Mouse (Mus musculus): ENCODE measurements around the gene Akap5. TPM values are rescaled to one million over a fixed set of nuclear protein-coding genes. Genes with fewer than 3 reads are reported as not detected.

Gene Akap5
- polyA plus RNA-seq, 1 experiment from 2014 or later, result 1.1 TPM

DNA sequence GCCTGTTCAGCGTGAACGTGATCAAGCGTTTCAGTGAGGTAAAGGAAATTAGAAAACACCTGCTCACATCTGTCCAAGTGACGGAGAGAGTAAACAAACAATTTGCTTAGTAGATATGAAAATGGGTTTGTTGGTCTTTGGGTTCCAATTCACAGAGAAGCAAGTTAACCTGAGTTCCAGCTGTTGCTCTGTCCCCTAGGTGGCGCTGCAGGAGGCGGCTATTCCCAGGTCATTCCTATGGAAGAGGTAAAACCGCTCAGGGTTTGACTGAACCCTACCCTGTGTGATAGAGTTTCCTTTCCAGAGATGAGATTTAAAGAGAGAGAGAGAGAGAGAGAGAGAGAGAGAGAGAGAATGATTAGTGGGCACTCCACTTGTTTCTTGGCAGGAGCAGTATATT lies 31.5 kb upstream of the Akap5 start:
- Histone ChIP-seq H3K27me3 (no peaks in the 10 kb centered on the region), H3K4me2 (no peak overlapping the region), H3K36me3 (peaks cover 87% of the 10 kb centered on the region), H3K27ac (no peak overlapping the region), H3K9me3 (no peaks in the 10 kb centered on the region), H3K4me1 (no peaks in the 10 kb centered on the region), H3K4me3 (no peak overlapping the region), H3K9ac (no peak overlapping the region)
- no peak for ATAC-seq (ENCODE audit: insufficient number of reproducible peaks, insufficient read depth, low FRiP score, low TSS enrichment, low read depth)
- WGBS, result 58% methylated on average over 7 of the region's 7 CpGs

DNA sequence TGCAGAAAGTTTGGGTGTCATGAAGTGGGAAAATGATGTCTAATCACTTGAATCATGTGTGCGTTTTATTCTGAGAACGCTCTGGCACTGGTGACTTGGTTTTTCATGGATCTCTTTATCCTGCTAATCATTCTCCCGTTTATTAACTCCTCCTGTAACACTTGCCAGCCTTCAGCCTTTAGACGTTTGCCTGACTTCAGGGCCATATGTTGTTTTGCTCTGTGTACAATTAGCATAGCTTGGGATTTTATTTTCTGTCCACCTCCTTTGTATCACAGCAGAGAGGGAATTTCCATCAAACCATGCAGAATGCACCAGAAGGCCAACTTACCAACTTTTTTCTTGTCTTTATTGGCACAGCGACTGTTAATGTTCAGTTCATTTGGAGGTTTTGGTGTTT lies 26.9 kb upstream of the Akap5 start:
- H3K9ac ChIP-seq, result no peak overlapping the region
- no peak overlapping the region for H3K4me2 ChIP-seq
- 80% methylated on average over 5 of the region's 5 CpGs for WGBS
- H3K4me3 ChIP-seq, result no peak overlapping the region
- no peak overlapping the region for H3K27ac ChIP-seq
- no peaks in the 10 kb centered on the region for H3K9me3 ChIP-seq
- no peaks in the 10 kb centered on the region for H3K27me3 ChIP-seq
- H3K36me3 ChIP-seq, result peaks cover 77% of the 10 kb centered on the region
- no peak for ATAC-seq (ENCODE audit: insufficient number of reproducible peaks, insufficient read depth, low FRiP score, low TSS enrichment, low read depth)
- peaks cover 3% of the 10 kb centered on the region; the same call in 1 of the 2 replicates for H3K4me1 ChIP-seq

DNA sequence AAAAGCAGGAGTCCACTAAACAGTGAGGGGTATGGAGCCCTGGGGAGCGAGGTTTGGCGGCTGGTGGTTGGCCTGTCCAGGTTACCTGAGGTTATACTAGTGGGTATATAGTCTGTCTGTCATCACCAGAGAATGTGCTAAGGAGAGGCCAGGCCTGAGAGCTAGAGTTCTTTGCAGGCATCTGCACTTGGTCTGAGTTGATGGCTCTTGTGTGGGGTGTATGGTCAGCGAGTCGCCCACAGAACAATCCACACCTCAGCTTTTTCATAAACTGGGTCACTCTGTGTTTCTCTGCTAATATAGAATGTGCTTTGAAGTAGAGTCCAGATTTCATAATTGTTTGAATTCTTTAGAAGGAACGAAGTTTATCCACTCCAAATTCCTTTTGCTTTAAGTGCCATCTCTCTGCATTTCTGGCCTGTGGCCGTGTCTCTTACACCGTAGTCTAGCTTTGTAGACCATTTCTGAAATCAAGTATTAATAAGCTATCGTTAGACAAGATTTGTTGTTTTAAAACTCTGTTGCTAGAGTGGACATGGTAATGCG lies 25.3 kb upstream of the Akap5 start:
- Histone ChIP-seq H3K4me1 (peaks cover 3% of the 10 kb centered on the region; the same call in 1 of the 2 replicates), H3K4me2 (no peak overlapping the region), H3K9ac (no peak overlapping the region), H3K9me3 (no peaks in the 10 kb centered on the region), H3K27ac (no peak overlapping the region), H3K4me3 (no peak overlapping the region), H3K36me3 (peaks cover 76% of the 10 kb centered on the region), H3K27me3 (no peaks in the 10 kb centered on the region)
- WGBS, result 94% methylated on average over 9 of the region's 9 CpGs
- no peak for ATAC-seq (ENCODE audit: insufficient number of reproducible peaks, insufficient read depth, low FRiP score, low TSS enrichment, low read depth)

DNA sequence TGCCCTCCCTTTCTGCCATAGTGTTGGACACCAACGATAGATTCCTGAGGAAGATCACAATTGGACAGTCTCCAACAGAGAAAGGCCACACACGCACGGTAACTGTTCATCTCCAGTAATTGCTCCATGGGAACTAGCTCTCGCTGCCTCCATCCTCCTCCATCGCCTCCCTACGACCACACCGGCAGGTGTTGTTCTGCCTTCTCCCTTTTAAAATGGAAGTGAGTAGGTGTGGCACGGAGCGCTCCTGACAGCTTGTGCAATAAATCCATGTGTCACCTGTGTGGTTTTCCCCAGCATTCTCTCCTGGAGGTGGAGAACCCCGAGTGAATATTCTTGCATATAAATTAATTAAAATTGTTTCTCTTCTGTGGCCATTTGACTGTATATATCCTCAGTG lies 24.3 kb upstream of the Akap5 start:
- WGBS, result 95% methylated on average over 10 of the region's 10 CpGs
- no peak overlapping the region for H3K4me2 ChIP-seq
- H3K9me3 ChIP-seq, result no peaks in the 10 kb centered on the region
- H3K27me3 ChIP-seq, result no peaks in the 10 kb centered on the region
- H3K9ac ChIP-seq, result no peak overlapping the region
- H3K27ac ChIP-seq, result no peak overlapping the region
- no peak for ATAC-seq (ENCODE audit: insufficient number of reproducible peaks, insufficient read depth, low FRiP score, low TSS enrichment, low read depth)
- no peak overlapping the region for H3K4me3 ChIP-seq
- peaks cover 72% of the 10 kb centered on the region for H3K36me3 ChIP-seq
- H3K4me1 ChIP-seq, result peaks cover 7% of the 10 kb centered on the region; the same call in 1 of the 2 replicates

DNA sequence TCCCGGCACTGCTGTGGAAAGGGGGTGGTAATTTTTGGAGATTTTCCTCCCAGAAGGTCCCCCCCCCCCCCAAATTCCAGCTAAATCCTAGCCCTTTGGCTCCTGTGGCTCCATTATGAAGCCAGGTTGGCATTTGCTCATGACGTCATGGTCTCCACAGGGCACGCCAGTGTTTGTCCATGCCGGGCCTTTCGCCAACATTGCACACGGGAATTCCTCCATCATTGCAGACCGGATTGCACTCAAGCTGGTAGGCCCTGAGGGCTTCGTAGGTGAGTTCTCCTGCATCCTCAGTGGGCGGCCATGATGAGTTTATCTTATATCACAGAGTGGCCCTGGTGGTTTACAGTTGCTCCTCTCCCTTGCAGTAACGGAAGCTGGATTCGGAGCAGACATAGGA lies 21.2 kb upstream of the Akap5 start:
- peaks cover 65% of the 10 kb centered on the region for H3K36me3 ChIP-seq
- no peak overlapping the region for H3K9ac ChIP-seq
- H3K4me2 ChIP-seq, result no peak overlapping the region
- H3K4me3 ChIP-seq, result no peak overlapping the region
- no peaks in the 10 kb centered on the region for H3K27me3 ChIP-seq
- ATAC-seq (ENCODE audit: insufficient number of reproducible peaks, insufficient read depth, low FRiP score, low TSS enrichment, low read depth), result no peak
- no peaks in the 10 kb centered on the region for H3K9me3 ChIP-seq
- WGBS, result 90% methylated on average over 11 of the region's 11 CpGs
- H3K27ac ChIP-seq, result peak overlapping the region; percentile 48
- H3K4me1 ChIP-seq, result peaks cover 12% of the 10 kb centered on the region

DNA sequence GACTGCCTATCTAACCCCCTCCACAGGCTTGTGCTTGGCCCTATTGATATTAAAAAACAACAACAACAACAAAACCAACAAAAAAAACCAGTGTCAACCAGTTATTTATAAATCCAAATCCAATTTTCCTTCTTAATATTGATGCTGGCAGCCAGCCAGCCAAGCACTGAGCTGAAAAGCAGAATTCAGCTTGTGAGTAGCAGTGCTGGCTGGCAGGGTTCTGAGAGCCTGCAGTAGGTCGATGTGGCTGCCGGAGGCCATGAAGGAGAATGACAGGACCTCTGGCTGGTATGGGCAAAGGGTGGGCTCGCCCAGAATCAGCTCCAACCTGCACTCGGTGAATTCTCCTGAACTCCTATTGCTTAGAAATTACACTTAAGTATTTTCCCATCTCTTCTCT lies 20.5 kb upstream of the Akap5 start:
- WGBS, result 68% methylated on average over 4 of the region's 4 CpGs
- H3K27ac ChIP-seq, result peak overlapping the region; percentile 48; the same call in 1 of the 2 replicates
- no peak overlapping the region for H3K4me2 ChIP-seq
- peaks cover 58% of the 10 kb centered on the region for H3K36me3 ChIP-seq
- H3K4me1 ChIP-seq, result peaks cover 12% of the 10 kb centered on the region
- H3K9me3 ChIP-seq, result no peaks in the 10 kb centered on the region
- no peak for ATAC-seq (ENCODE audit: insufficient number of reproducible peaks, insufficient read depth, low FRiP score, low TSS enrichment, low read depth)
- H3K4me3 ChIP-seq, result no peak overlapping the region
- no peaks in the 10 kb centered on the region for H3K27me3 ChIP-seq
- no peak overlapping the region for H3K9ac ChIP-seq

DNA sequence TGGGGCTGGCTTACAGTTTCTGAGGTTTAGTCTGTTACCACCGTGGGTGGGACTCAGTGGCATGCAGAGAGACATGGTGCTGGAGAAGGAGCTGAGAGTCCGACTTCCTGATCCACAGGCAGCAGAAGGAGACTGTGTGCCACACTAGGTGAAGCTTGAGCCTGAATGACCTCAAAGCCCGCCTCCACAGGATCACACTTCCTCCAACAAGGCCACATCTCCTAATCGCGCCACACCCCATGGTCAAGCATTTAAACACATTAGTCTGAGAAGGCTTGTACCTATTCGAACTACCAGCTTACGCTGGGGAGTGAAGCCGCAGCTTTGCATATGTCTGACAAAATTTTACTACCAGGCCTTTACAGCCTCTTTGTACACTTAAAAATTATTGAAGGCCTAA lies 19.6 kb upstream of the Akap5 start:
- Histone ChIP-seq H3K27ac (0 out of 2 replicates have a peak overlapping the region, but pooled peaks have one; percentile 1), H3K4me1 (peaks cover 12% of the 10 kb centered on the region), H3K4me3 (no peak overlapping the region), H3K9ac (no peak overlapping the region), H3K9me3 (no peaks in the 10 kb centered on the region), H3K27me3 (no peaks in the 10 kb centered on the region), H3K36me3 (peaks cover 55% of the 10 kb centered on the region), H3K4me2 (no peak overlapping the region)
- ATAC-seq (ENCODE audit: insufficient number of reproducible peaks, insufficient read depth, low FRiP score, low TSS enrichment, low read depth), result no peak
- 88% methylated on average over 8 of the region's 8 CpGs for WGBS

DNA sequence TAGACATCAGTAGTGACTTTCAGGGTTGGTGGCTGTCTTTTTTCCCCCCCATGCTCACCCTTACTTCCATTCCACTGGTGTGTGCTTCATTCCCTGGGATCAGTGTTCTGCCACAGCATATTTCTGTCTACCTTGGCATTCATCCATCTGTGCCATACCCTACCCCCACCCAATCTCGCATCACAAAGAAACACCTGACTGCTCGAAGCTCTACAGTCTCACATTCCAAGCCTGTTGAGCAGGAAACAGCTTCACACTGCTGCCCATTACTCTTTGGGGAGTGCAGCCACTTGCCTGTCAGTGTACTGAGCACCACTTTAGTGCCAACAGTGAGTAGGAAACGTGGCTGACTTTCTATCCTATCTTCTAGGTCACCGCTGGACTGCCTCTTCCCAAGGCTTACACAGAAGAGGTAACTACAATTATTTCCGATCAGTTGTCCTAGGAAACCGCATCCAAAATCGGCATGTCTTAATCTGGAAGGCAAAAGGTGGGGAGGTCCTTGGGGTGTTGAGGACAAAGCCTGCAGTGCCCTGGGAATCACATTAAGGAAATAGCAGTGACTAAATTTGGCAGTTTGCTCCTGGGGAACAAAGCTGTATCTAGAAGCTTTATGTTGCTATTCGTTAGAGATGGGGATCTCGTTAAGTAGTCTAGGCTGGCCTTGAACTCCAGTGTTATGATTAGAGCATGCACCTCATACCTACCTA lies 17.7 kb upstream of the Akap5 start:
- Histone ChIP-seq H3K4me2 (no peak overlapping the region), H3K27me3 (no peaks in the 10 kb centered on the region), H3K27ac (no peak overlapping the region), H3K4me3 (no peak overlapping the region), H3K9ac (no peak overlapping the region), H3K9me3 (no peaks in the 10 kb centered on the region), H3K36me3 (peaks cover 54% of the 10 kb centered on the region), H3K4me1 (peaks cover 12% of the 10 kb centered on the region)
- 80% methylated on average over 9 of the region's 9 CpGs for WGBS
- ATAC-seq (ENCODE audit: insufficient number of reproducible peaks, insufficient read depth, low FRiP score, low TSS enrichment, low read depth), result peak; percentile 56; the same call in 1 of the 2 replicates

DNA sequence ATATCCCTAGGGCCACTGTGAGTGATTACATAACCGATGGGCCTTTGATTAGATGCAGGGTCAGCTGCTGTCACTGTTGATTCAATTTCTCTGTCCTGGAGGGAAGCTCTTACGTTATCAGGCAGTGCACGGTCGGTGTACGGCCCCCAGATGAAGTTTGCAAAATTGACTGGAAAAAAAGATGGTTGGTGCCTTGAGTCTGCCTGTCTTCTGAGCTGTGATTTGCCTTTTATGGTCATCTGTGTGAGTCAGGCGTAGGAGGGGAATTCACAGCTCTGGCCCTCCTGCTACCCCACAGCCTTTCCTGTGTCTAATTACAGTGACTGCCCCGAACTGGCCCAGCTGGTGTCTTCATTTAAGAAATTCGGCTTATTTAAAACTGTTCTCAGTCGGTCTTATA lies 16.7 kb upstream of the Akap5 start:
- no peak overlapping the region for H3K27ac ChIP-seq
- H3K9me3 ChIP-seq, result no peaks in the 10 kb centered on the region
- no peak for ATAC-seq (ENCODE audit: insufficient number of reproducible peaks, insufficient read depth, low FRiP score, low TSS enrichment, low read depth)
- no peaks in the 10 kb centered on the region for H3K27me3 ChIP-seq
- no peak overlapping the region for H3K4me3 ChIP-seq
- no peak overlapping the region for H3K9ac ChIP-seq
- peaks cover 58% of the 10 kb centered on the region for H3K36me3 ChIP-seq
- 39% methylated on average over 9 of the region's 9 CpGs for WGBS
- peaks cover 9% of the 10 kb centered on the region; the same call in 1 of the 2 replicates for H3K4me1 ChIP-seq
- H3K4me2 ChIP-seq, result no peak overlapping the region

DNA sequence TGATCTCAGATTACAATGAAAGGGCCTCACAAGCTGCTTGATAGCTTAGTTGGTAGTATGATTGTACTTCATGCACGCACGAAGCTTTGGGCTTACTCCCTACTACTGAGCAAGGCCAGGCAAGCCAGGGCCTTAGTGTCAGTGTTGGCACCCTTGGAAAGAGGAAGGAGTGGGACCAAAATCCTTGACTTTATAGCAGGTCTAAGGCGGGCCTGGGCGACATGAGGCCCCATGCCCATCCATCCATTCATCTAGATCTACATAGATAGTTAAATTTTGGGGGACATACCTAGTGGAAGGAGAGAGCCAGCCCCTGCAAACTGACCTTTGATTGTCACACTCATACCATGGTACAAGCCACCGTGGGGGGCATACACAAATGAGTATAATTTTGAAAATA lies 16.3 kb upstream of the Akap5 start:
- Histone ChIP-seq H3K4me1 (peaks cover 9% of the 10 kb centered on the region; the same call in 1 of the 2 replicates), H3K9ac (no peak overlapping the region), H3K4me3 (no peak overlapping the region), H3K4me2 (no peak overlapping the region), H3K27ac (no peak overlapping the region), H3K36me3 (peaks cover 55% of the 10 kb centered on the region), H3K9me3 (no peaks in the 10 kb centered on the region), H3K27me3 (no peaks in the 10 kb centered on the region)
- ATAC-seq (ENCODE audit: insufficient number of reproducible peaks, insufficient read depth, low FRiP score, low TSS enrichment, low read depth), result no peak
- 86% methylated on average over 5 of the region's 5 CpGs for WGBS

DNA sequence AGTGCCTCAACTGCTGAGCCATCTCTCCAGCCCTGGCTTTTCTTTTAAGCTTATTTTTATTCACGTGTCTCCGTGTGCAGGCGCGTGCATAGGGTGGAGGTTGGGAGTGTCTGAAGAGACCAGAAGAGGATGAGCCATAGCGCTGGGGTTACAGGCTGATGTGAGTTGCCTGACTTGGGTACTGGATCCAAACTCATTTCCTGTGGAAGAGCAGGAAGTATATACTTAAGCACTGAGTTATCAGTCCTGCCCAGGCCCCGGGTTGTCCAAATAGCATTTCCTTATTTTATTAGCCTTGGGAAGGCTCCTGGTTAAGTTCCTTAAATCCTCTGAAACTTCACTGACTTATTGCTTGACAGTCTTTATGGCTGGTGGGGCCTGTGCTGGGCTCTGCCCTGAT lies 14.7 kb upstream of the Akap5 start:
- Histone ChIP-seq H3K4me1 (peaks cover 8% of the 10 kb centered on the region; the same call in 1 of the 2 replicates), H3K4me2 (no peak overlapping the region), H3K9me3 (no peaks in the 10 kb centered on the region), H3K4me3 (no peak overlapping the region), H3K27ac (no peak overlapping the region), H3K36me3 (peaks cover 58% of the 10 kb centered on the region), H3K9ac (no peak overlapping the region), H3K27me3 (no peaks in the 10 kb centered on the region)
- 89% methylated on average over 6 of the region's 6 CpGs for WGBS
- ATAC-seq (ENCODE audit: insufficient number of reproducible peaks, insufficient read depth, low FRiP score, low TSS enrichment, low read depth), result no peak

DNA sequence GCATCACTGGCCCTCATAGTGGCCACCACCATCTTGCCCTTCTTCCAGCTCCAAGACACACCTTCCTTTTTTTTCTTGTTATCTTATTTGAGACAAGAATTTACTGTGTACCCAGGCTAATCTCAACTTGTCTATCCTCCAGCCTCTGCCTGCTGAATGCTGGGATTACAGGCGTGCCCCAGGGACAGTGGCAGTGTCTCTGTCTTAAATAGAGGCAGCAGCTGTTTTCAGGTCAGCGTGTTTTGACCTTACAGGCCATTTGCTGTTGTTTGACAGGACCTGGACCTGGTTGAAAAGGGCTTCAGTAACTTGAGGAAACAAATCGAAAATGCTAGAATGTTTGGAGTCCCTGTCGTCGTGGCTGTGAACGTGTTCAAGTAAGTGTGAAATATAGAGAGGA lies 14.1 kb upstream of the Akap5 start:
- Histone ChIP-seq H3K4me2 (no peak overlapping the region), H3K27ac (no peak overlapping the region), H3K4me1 (peaks cover 6% of the 10 kb centered on the region; the same call in 1 of the 2 replicates), H3K27me3 (no peaks in the 10 kb centered on the region), H3K9ac (no peak overlapping the region), H3K36me3 (peaks cover 58% of the 10 kb centered on the region), H3K9me3 (no peaks in the 10 kb centered on the region), H3K4me3 (no peak overlapping the region)
- ATAC-seq (ENCODE audit: insufficient number of reproducible peaks, insufficient read depth, low FRiP score, low TSS enrichment, low read depth), result no peak
- 73% methylated on average over 6 of the region's 6 CpGs for WGBS
